Mouse (Mus musculus) brain, embryonic 18.5 days (tissue): ENCODE data around the gene Arih2.
A peak's percentile ranks its signal among the peaks of the same experiment; 100 is the strongest.
"Not testable (repeated sequence)": the region's sequence is repeated elsewhere in the genome, so short reads cannot be mapped to it uniquely, and the experiment has no call there.

Source experiments
- DNase-seq: peaks from one replicate; pipeline ENCODE4 v3.0.0-alpha.2; 2012; ENCODE audit warnings: low read depth, low spot score

Gene Arih2

GRCm38 (mm10) chr9:108648611-108649560 is at the start of gene Arih2:
Gene Arih2, minus strand, starts transcription at chr9:108649386.
- DNase-seq: peak; percentile 84

- no peak for DNase-seq
These were observed 45.3 kb upstream of the Arih2 start for GRCm38 (mm10) chr9:108694533-108694932.

GRCm38 (mm10) chr9:108693946-108694345 is 44.8 kb upstream of the Arih2 start:
- DNase-seq: no peak

- DNase-seq: no peak
These were observed 43.2 kb upstream of the Arih2 start for GRCm38 (mm10) chr9:108692226-108693041.

GRCm38 (mm10) chr9:108691846-108692225 is 42.6 kb upstream of the Arih2 start:
- DNase-seq: no peak

- DNase-seq: no peak
These were observed 42.2 kb upstream of the Arih2 start for GRCm38 (mm10) chr9:108691371-108691770.

GRCm38 (mm10) chr9:108690914-108691313 is 41.7 kb upstream of the Arih2 start:
- DNase-seq: no peak

GRCm38 (mm10) chr9:108689993-108690392 is 40.8 kb upstream of the Arih2 start:
- DNase-seq: no peak

GRCm38 (mm10) chr9:108689106-108689505 is 39.9 kb upstream of the Arih2 start, which contains the start of gene Prkar2a:
Gene Prkar2a, plus strand, starts transcription at chr9:108689314.
- DNase-seq: no peak

GRCm38 (mm10) chr9:108688451-108688850 is 39.3 kb upstream of the Arih2 start:
- DNase-seq: no peak

- no peak for DNase-seq
These were observed 38.5 kb upstream of the Arih2 start for GRCm38 (mm10) chr9:108687686-108688085.

- no peak for DNase-seq
These were observed 38.0 kb upstream of the Arih2 start for GRCm38 (mm10) chr9:108687181-108687580.

- no peak for DNase-seq
These were observed 37.3 kb upstream of the Arih2 start for GRCm38 (mm10) chr9:108686475-108686887.

- no peak for DNase-seq
These were observed 30.8 kb upstream of the Arih2 start for GRCm38 (mm10) chr9:108680026-108680425.

- no peak for DNase-seq
These were observed 24.0 kb upstream of the Arih2 start for GRCm38 (mm10) chr9:108673151-108673550.

GRCm38 (mm10) chr9:108669875-108670274 is 20.7 kb upstream of the Arih2 start:
- no peak for DNase-seq

- no peak for DNase-seq
These were observed 13.5 kb upstream of the Arih2 start for GRCm38 (mm10) chr9:108662660-108663059.

GRCm38 (mm10) chr9:108661677-108662612 is 12.8 kb upstream of the Arih2 start, which contains the start of gene Slc25a20:
Gene Slc25a20, plus strand, starts transcription at chr9:108662088.
- DNase-seq: no peak

GRCm38 (mm10) chr9:108655865-108656264 is 6.7 kb upstream of the Arih2 start:
- not testable (repeated sequence) for DNase-seq

GRCm38 (mm10) chr9:108654566-108655464 is 5.6 kb upstream of the Arih2 start:
- no peak for DNase-seq
